Mouse (Mus musculus) forelimb bud, embryonic 11.5 days (tissue): ENCODE data around the gene Nradd.

ENCODE experiments used
- DNase-seq: peaks from one replicate; pipeline ENCODE4 v3.0.0-alpha.2; 2012; ENCODE audit warnings: low read depth, low spot score

The Nradd gene

GRCm38 (mm10) chr9:110624361-110625166 is at the start of gene Nradd:
Nradd (minus strand) TSS chr9:110624452.
- DNase-seq: peak; percentile 95

DNA sequence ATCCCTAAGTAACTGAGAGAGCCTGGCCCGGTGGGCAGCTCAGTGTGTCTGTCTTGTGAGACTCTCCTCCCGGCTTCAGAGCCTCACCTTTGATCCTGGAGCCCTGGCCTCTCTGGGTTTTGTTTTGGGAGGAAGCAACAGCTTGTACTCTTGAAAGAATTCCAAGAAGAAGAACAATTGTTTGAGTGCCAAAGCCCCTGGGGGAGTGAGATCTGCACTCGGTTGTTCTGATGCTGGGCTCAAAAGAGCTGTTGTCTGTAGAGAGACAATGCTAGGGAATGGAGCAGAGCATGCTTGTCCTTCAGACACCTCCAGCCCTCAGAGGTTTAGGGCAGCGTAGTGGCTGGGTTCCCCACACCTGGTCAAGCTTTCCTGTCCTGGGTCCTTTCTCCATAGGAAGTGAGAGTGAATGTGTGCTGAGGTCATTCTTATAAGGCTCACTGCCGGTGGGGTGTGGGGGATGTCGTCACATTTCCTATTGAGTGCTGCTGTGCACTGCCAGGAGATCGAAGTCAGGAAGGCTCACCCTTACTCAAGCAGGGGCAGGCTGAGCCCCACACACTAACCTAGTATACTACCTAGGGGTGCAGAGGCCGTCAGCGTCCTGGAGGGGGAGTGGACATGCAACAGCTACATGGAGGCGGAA is 49.0 kb upstream of the Nradd start:
- DNase-seq: no peak

GRCm38 (mm10) chr9:110672462-110673106 is 48.3 kb upstream of the Nradd start:
- peak; percentile 24 for DNase-seq

GRCm38 (mm10) chr9:110669785-110670184 is 45.5 kb upstream of the Nradd start:
- no peak for DNase-seq

GRCm38 (mm10) chr9:110668601-110669293 is 44.5 kb upstream of the Nradd start:
- DNase-seq: no peak

- no peak for DNase-seq
Observed at GRCm38 (mm10) chr9:110667219-110667836, 43.1 kb upstream of the Nradd start.

DNA sequence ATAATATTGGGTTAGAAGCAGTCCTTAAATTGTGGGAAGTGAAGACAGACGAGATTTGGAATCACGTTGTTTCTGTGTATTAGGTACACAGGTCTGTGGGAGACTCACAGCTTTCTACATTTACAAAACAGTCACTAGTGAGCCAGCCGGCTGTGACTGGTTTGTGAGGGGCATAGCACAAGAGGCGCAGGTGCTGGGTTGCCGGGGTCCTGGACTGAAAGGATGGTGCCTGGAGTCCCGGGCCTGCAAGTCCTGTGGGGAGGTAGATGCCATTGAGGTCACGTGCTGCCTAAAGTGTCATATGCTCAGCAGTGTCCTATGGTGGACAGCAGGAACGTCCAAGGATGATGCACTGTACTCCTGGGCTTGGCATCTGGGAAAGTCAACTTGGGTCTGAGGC is 42.1 kb upstream of the Nradd start:
- no peak for DNase-seq

DNA sequence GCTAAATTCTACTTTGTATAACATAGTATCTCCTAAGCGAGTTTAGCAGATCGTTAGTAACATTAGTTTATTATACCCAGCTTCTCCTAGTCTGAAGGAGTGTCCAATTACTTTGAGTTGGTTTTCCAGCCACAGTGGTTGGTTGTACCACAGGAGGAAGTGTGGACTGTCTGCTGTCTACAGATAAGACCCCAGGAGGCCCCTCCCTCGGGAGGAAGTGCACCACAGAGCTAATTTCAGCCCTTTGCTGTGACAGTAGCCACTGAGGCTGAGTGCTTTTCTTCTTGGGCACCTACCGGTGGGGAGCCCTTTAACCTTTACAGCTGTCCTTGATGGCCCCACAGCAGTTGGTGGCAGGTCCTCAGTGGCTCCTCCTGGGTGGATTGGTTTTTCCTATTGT is 41.7 kb upstream of the Nradd start:
- no peak for DNase-seq

GRCm38 (mm10) chr9:110662844-110663243 is 38.6 kb upstream of the Nradd start:
- DNase-seq: no peak

- DNase-seq: no peak
Observed at GRCm38 (mm10) chr9:110660856-110661612, 36.8 kb upstream of the Nradd start.

DNA sequence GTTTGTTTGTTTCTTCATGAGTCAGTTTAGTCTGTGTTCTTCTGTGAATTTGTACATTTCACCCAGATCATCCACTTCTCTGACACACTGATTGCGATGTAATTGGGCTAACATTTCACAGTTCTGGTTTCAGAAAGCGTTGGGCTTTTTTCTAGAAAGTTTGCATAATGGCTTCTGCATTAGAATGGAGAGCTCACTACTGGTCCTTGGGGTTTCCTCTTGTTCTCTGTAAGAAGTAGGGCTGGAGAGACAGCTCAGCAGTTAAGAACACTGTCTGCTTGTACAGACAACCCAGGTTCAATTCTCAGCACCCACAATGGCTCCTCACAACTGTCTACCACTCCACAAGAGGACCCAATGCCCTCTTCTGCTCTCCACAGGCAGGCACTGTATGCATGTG is 36.0 kb upstream of the Nradd start:
- DNase-seq: no peak

- no peak for DNase-seq
Observed at GRCm38 (mm10) chr9:110659521-110659920, 35.3 kb upstream of the Nradd start.

- DNase-seq: no peak
Observed at GRCm38 (mm10) chr9:110657474-110658078, 33.3 kb upstream of the Nradd start.

GRCm38 (mm10) chr9:110656249-110657221 is 32.3 kb upstream of the Nradd start, which contains the start of gene Ccdc12:
Ccdc12 (plus strand) TSS chr9:110656503.
- peak; percentile 98 for DNase-seq

DNA sequence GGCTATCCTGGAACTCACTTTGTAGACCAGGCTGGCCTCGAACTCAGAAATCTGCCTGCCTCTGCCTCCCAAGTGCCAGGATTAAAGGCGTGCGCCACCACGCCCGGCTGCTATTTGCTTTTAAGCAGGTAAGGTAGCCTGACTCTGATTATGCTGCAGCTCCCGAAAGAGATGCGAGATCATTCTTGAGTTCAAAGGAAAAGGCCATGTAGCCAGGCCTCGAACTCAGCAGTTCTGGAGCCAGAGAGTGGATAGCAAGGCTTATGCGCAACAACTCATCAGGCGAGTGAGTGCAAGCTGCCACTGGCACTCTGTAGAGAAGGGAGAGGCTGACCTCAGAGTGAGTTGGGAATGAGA is 31.4 kb upstream of the Nradd start:
- no peak for DNase-seq

GRCm38 (mm10) chr9:110654726-110655650 is 30.7 kb upstream of the Nradd start:
- no peak for DNase-seq

DNA sequence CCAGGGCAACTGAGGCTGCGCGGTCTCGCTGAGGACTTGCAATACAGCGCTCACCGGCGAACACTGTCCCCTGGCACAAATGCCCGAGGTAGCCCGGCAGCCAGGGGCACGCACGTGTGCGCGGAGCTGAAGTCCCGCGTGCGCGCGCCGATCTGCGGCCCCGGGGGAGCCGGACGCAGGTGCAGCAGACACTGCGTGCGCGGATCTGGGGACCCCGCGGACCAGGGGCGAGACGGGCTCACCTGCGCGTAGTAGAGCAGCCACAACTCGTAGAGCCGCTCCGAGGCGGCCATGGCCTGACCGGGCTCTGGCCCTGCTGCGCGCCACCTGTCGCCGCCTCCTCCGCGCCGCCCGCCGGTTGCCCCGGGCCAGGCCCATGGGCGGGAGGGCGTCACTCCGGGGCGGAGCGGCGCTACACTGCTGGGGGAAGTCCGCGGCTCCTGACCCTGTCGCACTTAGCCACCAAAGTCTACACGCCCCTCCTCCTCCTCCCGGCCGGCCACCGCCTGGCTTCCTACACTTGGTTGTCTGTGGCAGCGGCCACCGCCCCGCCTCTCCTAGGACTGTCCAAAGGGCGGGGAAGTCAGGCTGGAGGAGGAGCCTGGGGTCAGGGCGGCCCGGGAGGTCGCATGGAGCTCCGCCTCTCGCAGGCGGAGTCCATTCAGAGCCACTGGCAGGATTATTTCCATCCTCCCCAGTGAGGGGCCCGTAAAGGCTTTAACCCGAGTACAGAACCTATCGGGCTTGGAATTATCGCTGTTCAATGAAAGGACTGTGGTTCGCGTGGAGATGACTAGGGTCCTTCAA is 29.6 kb upstream of the Nradd start, which contains the start of gene Nbeal2:
Gene Nbeal2, minus strand, starts transcription at position 507 of the 807 bp plus-strand sequence.
- peak; percentile 81 for DNase-seq
